Mouse (Mus musculus): ENCODE measurements at regions not wholly inside any gene's neighbourhood (a gene's known extent, or its start where the extent isn't known, plus 50 kb on each side); places are given as distances from the start of the nearest gene placed in this dataset.

DNA sequence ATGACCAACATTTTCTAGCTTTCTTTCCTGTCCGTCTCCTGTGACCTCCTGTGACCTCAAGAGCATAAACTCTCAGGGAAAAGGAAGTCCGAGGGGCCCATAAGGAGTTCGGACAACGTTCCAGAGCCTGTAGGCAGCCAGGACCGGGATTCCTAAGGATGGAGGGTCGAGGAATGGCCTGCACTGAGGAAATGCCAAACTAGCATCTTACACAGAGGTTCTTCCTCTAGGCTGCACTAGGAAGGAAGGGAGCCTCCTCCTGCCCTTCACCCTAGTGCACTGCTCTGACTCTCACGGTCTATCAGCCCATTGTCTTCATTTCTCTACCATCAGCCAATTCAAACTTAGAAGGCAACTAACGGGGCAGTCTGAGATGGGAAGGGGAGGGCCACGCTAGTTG, 149.2 kb downstream of the BC067074 start:
- TF ChIP-seq CTCF (IDR thresholded peaks at IDR 0.05; ENCODE audit: control insufficient read depth, insufficient read depth, low read length) (no peak), POLR2A (IDR thresholded peaks at IDR 0.05; ENCODE audit: borderline replicate concordance, control insufficient read depth, low read depth, low read length) (no peak)
- WGBS: 73% methylated on average over 9 of the region's 9 CpGs
- no peak overlapping the region for H3K4me3 ChIP-seq (replicated peaks; ENCODE audit: control insufficient read depth, low read depth, low read length)
- H3K4me1 ChIP-seq (ENCODE audit: control insufficient read depth, insufficient read depth, low read length): peaks cover 3% of the 10 kb centered on the region
- no peak overlapping the region for H3K27ac ChIP-seq (ENCODE audit: control insufficient read depth, insufficient read depth, low read depth, low read length, poor library complexity)

DNA sequence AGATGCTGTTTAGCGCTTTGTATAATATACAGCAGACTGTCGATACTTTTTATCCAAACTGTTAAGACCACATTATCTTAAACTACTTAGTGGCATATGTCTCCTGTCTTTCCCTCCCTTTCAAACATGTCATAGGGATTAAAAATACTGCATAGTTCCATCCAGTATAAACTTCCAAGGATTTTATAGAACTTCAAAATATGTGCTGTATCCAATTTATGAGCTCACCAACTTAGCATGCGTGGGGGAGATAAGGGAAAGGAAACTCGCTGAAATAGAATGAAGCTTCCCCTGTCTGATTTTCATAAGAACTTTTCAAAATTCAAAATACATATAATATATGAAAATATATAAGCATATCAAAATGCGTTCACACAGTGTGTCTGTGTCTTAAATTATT, 147.2 kb downstream of the BC067074 start:
- 77% methylated on average over 5 of the region's 5 CpGs for WGBS
- TF ChIP-seq CTCF (IDR thresholded peaks at IDR 0.05; ENCODE audit: control insufficient read depth, insufficient read depth, low read length) (no peak), POLR2A (IDR thresholded peaks at IDR 0.05; ENCODE audit: borderline replicate concordance, control insufficient read depth, low read depth, low read length) (no peak)
- Histone ChIP-seq H3K4me3 (replicated peaks; ENCODE audit: control insufficient read depth, low read depth, low read length) (no peak overlapping the region), H3K4me1 (ENCODE audit: control insufficient read depth, insufficient read depth, low read length) (no peaks in the 10 kb centered on the region; the same call in 1 of the 2 replicates), H3K27ac (ENCODE audit: control insufficient read depth, insufficient read depth, low read depth, low read length, poor library complexity) (no peak overlapping the region)

DNA sequence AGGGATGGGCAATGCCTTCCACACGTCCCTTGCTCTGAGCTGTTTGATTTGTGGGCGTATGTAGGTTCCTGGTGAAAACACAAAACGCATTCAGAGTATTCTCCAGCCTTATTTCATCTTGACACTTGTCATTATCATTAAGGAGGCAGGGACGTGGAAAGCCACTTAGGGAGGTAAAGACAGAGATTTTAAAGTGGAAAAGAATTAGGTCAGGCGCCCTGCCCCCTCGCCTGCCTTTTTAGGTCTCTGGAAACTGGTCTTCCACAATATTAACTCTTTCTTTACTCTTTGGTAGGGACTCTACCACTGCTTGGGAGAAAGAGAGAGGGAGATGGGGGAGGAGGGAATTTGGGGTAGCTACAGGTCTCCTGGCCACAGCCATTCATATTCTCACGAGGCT, 146.6 kb downstream of the BC067074 start:
- TF ChIP-seq POLR2A (IDR thresholded peaks at IDR 0.05; ENCODE audit: borderline replicate concordance, control insufficient read depth, low read depth, low read length) (no peak), CTCF (IDR thresholded peaks at IDR 0.05; ENCODE audit: control insufficient read depth, insufficient read depth, low read length) (no peak)
- no peak overlapping the region for H3K27ac ChIP-seq (ENCODE audit: control insufficient read depth, insufficient read depth, low read depth, low read length, poor library complexity)
- no peaks in the 10 kb centered on the region; the same call in 1 of the 2 replicates for H3K4me1 ChIP-seq (ENCODE audit: control insufficient read depth, insufficient read depth, low read length)
- WGBS: 73% methylated on average over 7 of the region's 7 CpGs
- H3K4me3 ChIP-seq (replicated peaks; ENCODE audit: control insufficient read depth, low read depth, low read length): no peak overlapping the region

DNA sequence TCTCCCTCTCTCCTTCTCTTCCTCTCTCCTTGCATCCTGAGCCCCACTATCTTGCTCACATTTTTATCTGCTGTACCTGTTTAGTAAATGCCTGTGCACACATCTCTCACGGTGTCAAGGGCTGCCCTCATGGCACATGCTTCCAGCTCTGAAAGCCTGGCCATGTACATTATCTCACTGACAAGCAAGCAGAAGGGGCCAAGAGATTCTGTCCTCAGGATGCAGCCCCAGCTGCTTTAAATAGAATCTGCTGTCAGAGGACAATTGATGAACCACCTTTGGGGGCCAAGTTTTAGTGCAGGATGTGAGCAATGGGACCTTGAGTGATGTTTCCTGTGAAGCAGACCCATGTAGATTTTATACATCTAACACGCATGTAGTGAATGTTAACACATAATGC, 145.9 kb downstream of the BC067074 start:
- H3K4me3 ChIP-seq (replicated peaks; ENCODE audit: control insufficient read depth, low read depth, low read length): no peak overlapping the region
- 62% methylated on average over 2 of the region's 2 CpGs for WGBS
- TF ChIP-seq POLR2A (IDR thresholded peaks at IDR 0.05; ENCODE audit: borderline replicate concordance, control insufficient read depth, low read depth, low read length) (no peak), CTCF (IDR thresholded peaks at IDR 0.05; ENCODE audit: control insufficient read depth, insufficient read depth, low read length) (no peak)

DNA sequence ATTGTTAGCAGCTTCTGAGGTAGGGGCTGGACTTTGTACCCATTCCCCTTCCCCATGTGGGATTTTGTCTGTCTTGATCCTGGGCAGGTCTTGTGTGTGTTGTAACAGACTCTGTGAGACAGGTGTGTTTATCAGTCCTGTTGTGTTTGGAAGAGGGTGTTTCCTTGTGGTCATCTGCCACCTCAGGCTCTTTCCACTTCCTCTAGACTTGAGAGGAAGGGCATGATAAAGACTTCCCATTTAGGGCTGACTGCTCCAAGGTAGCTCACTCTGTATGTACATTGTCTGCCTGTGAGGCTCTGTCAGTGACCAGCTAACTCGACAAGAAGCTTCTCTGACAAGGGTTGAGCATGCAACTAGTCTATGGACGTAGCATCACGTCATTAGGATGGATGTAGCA, 143.3 kb downstream of the BC067074 start:
- H3K4me1 ChIP-seq (ENCODE audit: control insufficient read depth, insufficient read depth, low read length): no peaks in the 10 kb centered on the region; the same call in 1 of the 2 replicates
- H3K27ac ChIP-seq (ENCODE audit: control insufficient read depth, insufficient read depth, low read depth, low read length, poor library complexity): no peak overlapping the region; the same call in 1 of the 2 replicates
- 72% methylated on average over 3 of the region's 3 CpGs for WGBS
- TF ChIP-seq CTCF (IDR thresholded peaks at IDR 0.05; ENCODE audit: control insufficient read depth, insufficient read depth, low read length) (no peak), POLR2A (IDR thresholded peaks at IDR 0.05; ENCODE audit: borderline replicate concordance, control insufficient read depth, low read depth, low read length) (no peak)
- no peak overlapping the region for H3K4me3 ChIP-seq (replicated peaks; ENCODE audit: control insufficient read depth, low read depth, low read length)

More for the DNA sequence above, 145.9 kb downstream of the BC067074 start:
- Histone ChIP-seq H3K4me1 (ENCODE audit: control insufficient read depth, insufficient read depth, low read length) (no peaks in the 10 kb centered on the region; the same call in 1 of the 2 replicates), H3K27ac (ENCODE audit: control insufficient read depth, insufficient read depth, low read depth, low read length, poor library complexity) (no peak overlapping the region)

DNA sequence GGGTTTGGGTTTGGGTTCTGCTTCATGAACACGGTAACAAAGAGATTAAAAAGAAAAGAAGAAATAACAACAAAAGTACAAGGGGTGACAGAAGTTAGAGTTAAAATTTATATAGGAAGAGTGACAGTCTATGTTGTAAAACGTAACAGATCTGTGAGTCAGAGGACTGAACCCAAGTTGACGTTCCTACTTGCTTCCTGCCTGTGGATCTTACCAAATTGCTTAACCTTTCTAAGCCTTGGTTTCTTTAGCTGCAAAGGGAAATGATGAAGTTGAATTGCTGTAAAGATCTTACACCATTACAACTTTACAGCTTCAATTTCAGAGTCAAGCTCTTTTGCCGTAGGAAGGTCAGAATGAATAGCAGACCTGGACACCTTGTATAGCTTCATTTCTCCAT, 142.2 kb downstream of the BC067074 start:
- peak overlapping the region; percentile 72; the same call in 1 of the 2 replicates for H3K27ac ChIP-seq (ENCODE audit: control insufficient read depth, insufficient read depth, low read depth, low read length, poor library complexity)
- TF ChIP-seq POLR2A (IDR thresholded peaks at IDR 0.05; ENCODE audit: borderline replicate concordance, control insufficient read depth, low read depth, low read length): no peak
- H3K4me3 ChIP-seq (replicated peaks; ENCODE audit: control insufficient read depth, low read depth, low read length): no peak overlapping the region
- 26% methylated on average over 4 of the region's 4 CpGs for WGBS
- H3K4me1 ChIP-seq (ENCODE audit: control insufficient read depth, insufficient read depth, low read length): no peaks in the 10 kb centered on the region; the same call in 1 of the 2 replicates

DNA sequence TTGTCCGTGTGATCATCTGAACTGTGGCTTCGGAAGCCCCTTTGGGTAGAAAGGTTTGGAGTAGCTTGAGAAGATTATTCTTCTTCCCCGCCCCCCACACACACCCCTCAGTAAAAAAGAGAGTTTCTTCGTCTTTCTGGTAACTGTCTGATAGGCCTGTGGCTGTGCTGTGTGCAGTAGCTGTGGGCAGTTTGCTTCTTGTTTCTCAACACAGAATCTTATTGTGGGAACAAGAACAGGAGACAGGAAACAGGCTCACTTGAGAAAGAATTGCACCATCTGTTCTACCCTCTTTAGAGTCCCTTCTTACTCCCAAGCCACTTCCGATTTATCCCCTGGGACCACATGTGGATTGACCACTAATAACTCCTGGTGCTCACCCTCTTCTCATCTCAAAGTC, 140.5 kb downstream of the BC067074 start:
- TF ChIP-seq POLR2A (IDR thresholded peaks at IDR 0.05; ENCODE audit: borderline replicate concordance, control insufficient read depth, low read depth, low read length) (no peak), CTCF (IDR thresholded peaks at IDR 0.05; ENCODE audit: control insufficient read depth, insufficient read depth, low read length) (no peak)
- peak overlapping the region; percentile 86 for H3K27ac ChIP-seq (ENCODE audit: control insufficient read depth, insufficient read depth, low read depth, low read length, poor library complexity)
- no peaks in the 10 kb centered on the region; the same call in 1 of the 2 replicates for H3K4me1 ChIP-seq (ENCODE audit: control insufficient read depth, insufficient read depth, low read length)
- no peak overlapping the region for H3K4me3 ChIP-seq (replicated peaks; ENCODE audit: control insufficient read depth, low read depth, low read length)
- 4% methylated on average over 5 of the region's 5 CpGs for WGBS

DNA sequence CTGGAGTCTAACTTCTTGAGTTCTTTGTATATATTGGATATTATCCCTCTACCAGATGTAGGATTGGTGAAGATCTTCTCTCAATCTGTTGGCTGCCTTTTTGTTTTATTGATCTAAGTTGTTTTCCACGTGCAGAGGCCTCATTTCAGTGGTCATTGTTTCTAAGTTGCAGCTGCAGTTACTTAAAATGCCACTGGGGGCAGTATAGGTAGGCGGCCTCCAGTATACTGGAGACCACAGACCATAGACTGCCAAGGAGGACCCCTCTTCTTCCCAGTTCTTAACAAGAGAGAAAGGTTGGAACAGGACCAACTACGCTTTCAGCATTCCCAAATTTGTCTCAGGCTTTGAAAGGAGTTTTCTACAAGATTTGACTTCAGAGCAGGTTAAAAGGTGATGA, 136.7 kb downstream of the BC067074 start:
- Histone ChIP-seq H3K4me3 (replicated peaks; ENCODE audit: control insufficient read depth, low read depth, low read length) (no peak overlapping the region), H3K4me1 (ENCODE audit: control insufficient read depth, insufficient read depth, low read length) (no peaks in the 10 kb centered on the region; the same call in 1 of the 2 replicates), H3K27ac (ENCODE audit: control insufficient read depth, insufficient read depth, low read depth, low read length, poor library complexity) (no peak overlapping the region)
- TF ChIP-seq CTCF (IDR thresholded peaks at IDR 0.05; ENCODE audit: control insufficient read depth, insufficient read depth, low read length) (peak; percentile 28; the same call in 1 of the 2 replicates), POLR2A (IDR thresholded peaks at IDR 0.05; ENCODE audit: borderline replicate concordance, control insufficient read depth, low read depth, low read length) (no peak)
- 34% methylated on average over 3 of the region's 3 CpGs for WGBS

Data from bone marrow, adult 2 months (tissue).